Mouse (Mus musculus): ENCODE results near the gene Ppp2r5a. TPM values are rescaled to one million over a fixed set of nuclear protein-coding genes. Genes with fewer than 3 reads are reported as not detected.
"Not testable (repeated sequence)": the region's sequence is repeated elsewhere in the genome, so short reads cannot be mapped to it uniquely, and the experiment has no call there.

Gene Ppp2r5a
- polyA plus RNA-seq, 1 experiment from 2014 or later = 42.7 TPM

DNA sequence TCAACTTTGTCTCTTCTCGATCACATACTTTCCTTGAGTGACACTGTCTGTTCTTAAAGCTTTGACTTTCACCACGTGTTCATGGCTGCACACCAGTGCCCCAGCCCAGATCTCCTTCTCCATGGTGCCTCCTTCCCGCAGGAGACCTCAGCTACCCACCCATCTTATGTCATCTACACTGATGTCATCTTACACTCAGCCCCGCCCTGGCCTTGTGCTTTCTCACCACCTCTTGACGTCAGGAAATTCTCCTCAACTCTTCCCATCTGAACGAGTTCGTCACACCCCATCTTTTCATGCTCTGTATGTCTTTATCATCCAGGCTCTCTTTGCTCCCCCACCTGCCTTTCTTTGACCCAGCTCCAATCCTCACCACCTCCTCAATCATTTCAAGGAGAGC is 22.8 kb upstream of the Ppp2r5a start:
- Histone ChIP-seq H3K9ac (no peak overlapping the region), H3K4me2 (no peak overlapping the region), H3K27me3 (ENCODE audit: insufficient read depth, low read length) (no peaks in the 10 kb centered on the region), H3K4me3 (ENCODE audit: low read depth, low read length) (no peak overlapping the region), H3K9me3 (ENCODE audit: low read depth, low read length) (no peaks in the 10 kb centered on the region), H3K27ac (ENCODE audit: low read depth) (no peak overlapping the region), H3K4me1 (ENCODE audit: insufficient read depth) (no peaks in the 10 kb centered on the region), H3K36me3 (ENCODE audit: insufficient read depth) (no peaks in the 10 kb centered on the region)
- no peak for TF ChIP-seq CTCF (IDR thresholded peaks at IDR 0.05; ENCODE audit: low read depth)
- DNase-seq (no peak), ATAC-seq (ENCODE audit: insufficient read depth) (no peak)
- WGBS = 44% methylated on average over 7 of the region's 7 CpGs

DNA sequence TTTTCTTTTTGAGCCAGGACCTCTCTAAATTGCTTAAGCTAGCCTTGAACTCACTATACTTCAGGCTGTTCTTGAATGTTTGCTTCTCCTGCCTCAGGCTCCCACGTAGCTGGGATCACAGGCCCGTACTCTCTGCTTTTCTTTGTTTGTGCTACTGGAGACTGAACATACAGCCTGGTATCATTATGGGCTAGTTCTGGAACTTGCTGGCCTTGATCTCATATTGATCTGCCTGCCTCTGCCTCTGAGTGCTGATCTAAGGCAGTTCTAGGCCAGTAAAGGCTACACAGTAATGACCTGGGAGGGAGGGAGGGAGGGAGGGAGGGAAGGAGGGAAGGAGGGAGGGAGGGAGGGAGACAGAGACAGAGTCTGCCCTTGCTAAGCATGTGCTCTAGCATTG is 20.1 kb upstream of the Ppp2r5a start:
- TF ChIP-seq CTCF (IDR thresholded peaks at IDR 0.05; ENCODE audit: low read depth) = no peak
- H3K36me3 ChIP-seq (ENCODE audit: insufficient read depth) = no peaks in the 10 kb centered on the region
- WGBS = 67% methylated on average over 2 of the region's 2 CpGs
- H3K27ac ChIP-seq (ENCODE audit: low read depth) = no peak overlapping the region
- no peak overlapping the region for H3K4me3 ChIP-seq (ENCODE audit: low read depth, low read length)
- DNase-seq (no peak), ATAC-seq (ENCODE audit: insufficient read depth) (no peak)
- no peak overlapping the region for H3K4me2 ChIP-seq
- H3K9ac ChIP-seq = no peak overlapping the region
- no peaks in the 10 kb centered on the region for H3K9me3 ChIP-seq (ENCODE audit: low read depth, low read length)
- H3K4me1 ChIP-seq (ENCODE audit: insufficient read depth) = no peaks in the 10 kb centered on the region
- no peaks in the 10 kb centered on the region for H3K27me3 ChIP-seq (ENCODE audit: insufficient read depth, low read length)

DNA sequence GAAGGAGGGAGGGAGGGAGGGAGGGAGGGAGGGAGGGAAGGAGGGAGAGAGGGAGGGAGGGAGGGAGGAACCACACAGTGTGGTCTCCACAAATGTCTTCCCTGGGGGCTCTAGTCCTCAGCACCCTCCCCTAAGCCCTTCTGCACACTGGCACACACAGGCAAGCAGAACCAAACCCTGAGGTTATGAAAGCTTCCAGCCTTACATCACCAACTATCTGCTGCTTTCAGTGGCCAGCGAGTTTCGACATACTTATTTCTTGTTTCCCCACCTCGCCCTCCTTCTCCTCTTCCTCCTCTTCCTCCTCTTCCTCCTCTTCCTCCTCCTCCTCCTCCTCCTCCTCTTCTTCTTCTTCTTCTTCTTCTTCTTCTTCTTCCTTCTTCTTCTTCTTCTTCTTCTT is 19.6 kb upstream of the Ppp2r5a start:
- WGBS = 65% methylated on average over 3 of the region's 3 CpGs
- not testable (repeated sequence) for H3K27ac ChIP-seq (ENCODE audit: low read depth); H3K27me3 ChIP-seq (ENCODE audit: insufficient read depth, low read length); H3K4me1 ChIP-seq (ENCODE audit: insufficient read depth); ATAC-seq (ENCODE audit: insufficient read depth); DNase-seq; H3K9me3 ChIP-seq (ENCODE audit: low read depth, low read length); H3K36me3 ChIP-seq (ENCODE audit: insufficient read depth); H3K4me2 ChIP-seq; H3K9ac ChIP-seq; H3K4me3 ChIP-seq (ENCODE audit: low read depth, low read length)

- Histone ChIP-seq H3K9me3 (ENCODE audit: low read depth, low read length) (no peaks in the 10 kb centered on the region), H3K36me3 (ENCODE audit: insufficient read depth) (no peaks in the 10 kb centered on the region), H3K9ac (no peak overlapping the region), H3K27ac (ENCODE audit: low read depth) (no peak overlapping the region), H3K27me3 (ENCODE audit: insufficient read depth, low read length) (no peaks in the 10 kb centered on the region), H3K4me1 (ENCODE audit: insufficient read depth) (no peaks in the 10 kb centered on the region), H3K4me3 (ENCODE audit: low read depth, low read length) (no peak overlapping the region), H3K4me2 (no peak overlapping the region)
- DNase-seq (no peak), ATAC-seq (ENCODE audit: insufficient read depth) (no peak)
- TF ChIP-seq CTCF (IDR thresholded peaks at IDR 0.05; ENCODE audit: low read depth) = no peak
- 66% methylated on average over 4 of the region's 4 CpGs for WGBS
Observed at GRCm38 (mm10) chr1:191422164-191422563, 19.1 kb upstream of the Ppp2r5a start.

- WGBS = 64% methylated on average over 1 of the region's 1 CpGs
- Histone ChIP-seq H3K36me3 (ENCODE audit: insufficient read depth) (no peaks in the 10 kb centered on the region), H3K27ac (ENCODE audit: low read depth) (no peak overlapping the region), H3K9me3 (ENCODE audit: low read depth, low read length) (no peaks in the 10 kb centered on the region), H3K4me3 (ENCODE audit: low read depth, low read length) (no peak overlapping the region), H3K4me1 (ENCODE audit: insufficient read depth) (no peaks in the 10 kb centered on the region), H3K4me2 (no peak overlapping the region), H3K9ac (no peak overlapping the region), H3K27me3 (ENCODE audit: insufficient read depth, low read length) (no peaks in the 10 kb centered on the region)
- no peak for TF ChIP-seq CTCF (IDR thresholded peaks at IDR 0.05; ENCODE audit: low read depth)
- no peak for ATAC-seq (ENCODE audit: insufficient read depth)
- no peak for DNase-seq
Observed at GRCm38 (mm10) chr1:191421426-191421999, 18.4 kb upstream of the Ppp2r5a start.

DNA sequence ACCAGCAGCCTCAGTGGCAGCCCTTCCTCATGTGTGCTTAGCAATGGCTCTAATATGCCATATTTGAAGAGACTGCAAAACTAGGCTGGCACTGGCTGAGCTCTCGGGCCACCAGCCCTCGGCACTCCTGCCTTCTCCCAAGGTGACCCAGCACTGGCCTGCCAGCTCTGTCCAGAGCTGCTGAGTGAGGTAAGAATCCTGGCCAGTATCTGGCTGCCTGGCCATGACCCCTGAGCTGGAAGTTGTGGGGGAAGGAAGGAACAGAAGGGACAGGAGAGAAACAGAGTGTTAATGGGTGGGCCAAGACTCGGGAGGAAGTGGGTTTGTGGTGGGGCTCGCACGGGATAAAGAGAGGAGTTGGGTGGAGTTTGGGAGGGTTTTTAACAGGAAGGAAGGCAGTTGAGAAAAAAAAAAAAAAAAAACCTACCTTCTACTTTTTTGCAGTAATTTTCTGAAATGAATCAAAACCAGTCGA is 17.9 kb upstream of the Ppp2r5a start:
- H3K36me3 ChIP-seq (ENCODE audit: insufficient read depth) = no peaks in the 10 kb centered on the region
- H3K4me1 ChIP-seq (ENCODE audit: insufficient read depth) = no peaks in the 10 kb centered on the region
- H3K4me3 ChIP-seq (ENCODE audit: low read depth, low read length) = no peak overlapping the region
- 29% methylated on average over 6 of the region's 6 CpGs for WGBS
- DNase-seq (no peak), ATAC-seq (ENCODE audit: insufficient read depth) (no peak)
- no peak overlapping the region for H3K4me2 ChIP-seq
- H3K27me3 ChIP-seq (ENCODE audit: insufficient read depth, low read length) = no peaks in the 10 kb centered on the region
- TF ChIP-seq CTCF (IDR thresholded peaks at IDR 0.05; ENCODE audit: low read depth) = no peak
- no peaks in the 10 kb centered on the region for H3K9me3 ChIP-seq (ENCODE audit: low read depth, low read length)
- no peak overlapping the region for H3K9ac ChIP-seq
- no peak overlapping the region for H3K27ac ChIP-seq (ENCODE audit: low read depth)

GRCm38 (mm10) chr1:191419991-191420751 is 17.1 kb upstream of the Ppp2r5a start:
- no peak for DNase-seq
- Histone ChIP-seq H3K4me1 (ENCODE audit: insufficient read depth) (no peaks in the 10 kb centered on the region), H3K9me3 (ENCODE audit: low read depth, low read length) (no peaks in the 10 kb centered on the region), H3K27me3 (ENCODE audit: insufficient read depth, low read length) (no peaks in the 10 kb centered on the region), H3K4me2 (no peak overlapping the region), H3K36me3 (ENCODE audit: insufficient read depth) (no peaks in the 10 kb centered on the region), H3K27ac (ENCODE audit: low read depth) (no peak overlapping the region), H3K9ac (no peak overlapping the region), H3K4me3 (ENCODE audit: low read depth, low read length) (no peak overlapping the region)
- ATAC-seq (ENCODE audit: insufficient read depth) = no peak
- TF ChIP-seq CTCF (IDR thresholded peaks at IDR 0.05; ENCODE audit: low read depth) = no peak
- WGBS = 26% methylated on average over 8 of the region's 8 CpGs

Measured in lung, embryonic 14.5 days (tissue).